Mouse (Mus musculus) CH12.LX (cell line): Measurements from ENCODE around the gene Fbxl18. TPM values are rescaled to one million over a fixed set of nuclear protein-coding genes. Genes with fewer than 3 reads are reported as not detected.

ENCODE experiments used
- DNase-seq: peaks from one replicate; pipeline ENCODE4 v3.0.0-alpha.2; 2013; ENCODE audit errors: extremely low read depth
- H3K27ac ChIP-seq: 2 replicates; pipeline ENCODE4 v1.5.1; 2012; ENCODE audit warnings: low read depth, mild to moderate bottlenecking, control low read depth, moderate library complexity; ENCODE audit not compliant: insufficient read depth
- H3K27me3 ChIP-seq: replicated peaks from 2 replicates; pipeline ENCODE3; 2012; ENCODE audit warnings: inconsistent platforms
- H3K36me3 ChIP-seq, 2 experiments: replicated peaks in 1 of 2; 2 replicates each; pipeline versions ENCODE3 to v1.6.1; 2012; ENCODE audit warnings: inconsistent platforms in 1 of 2, low read length in 1 of 2, mild to moderate bottlenecking in 1 of 2, mixed read lengths in 1 of 2, moderate library complexity in 1 of 2; ENCODE audit not compliant: control insufficient read depth in 1 of 2, insufficient read depth in 1 of 2
- H3K4me1 ChIP-seq, 2 experiments: 2 replicates each; pipeline ENCODE4 v1.6.1; 2012; ENCODE audit warnings: inconsistent platforms in 1 of 2, moderate library complexity in 1 of 2; ENCODE audit not compliant: insufficient read depth in 2 of 2, control insufficient read depth in 1 of 2
- H3K4me2 ChIP-seq: 2 replicates; pipeline ENCODE4 v1.6.1; 2012; ENCODE audit warnings: low read depth, mild to moderate bottlenecking, control low read depth; ENCODE audit not compliant: poor library complexity, insufficient read depth, severe bottlenecking
- H3K4me3 ChIP-seq, 3 experiments: fragments of 150-350 bp in 1 of 3; sonication (generic) in 1 of 3; replicated peaks in 1 of 3; 2 replicates each; pipeline versions ENCODE3 to v1.5.1; 2011 to 2012; ENCODE audit warnings: low read depth in 2 of 3, low read length in 2 of 3, mild to moderate bottlenecking in 2 of 3, moderate library complexity in 2 of 3, control low read depth in 1 of 3, improper control_type of control experiment in 1 of 3, inconsistent platforms in 1 of 3, mixed read lengths in 1 of 3; ENCODE audit not compliant: poor library complexity in 1 of 3
- H3K79me2 ChIP-seq: replicated peaks from 2 replicates; pipeline ENCODE4 v1.6.1; 2012; ENCODE audit warnings: mild to moderate bottlenecking, moderate library complexity; ENCODE audit not compliant: control insufficient read depth, poor library complexity, insufficient read depth, severe bottlenecking; ENCODE audit errors: extremely low read depth
- H3K9ac ChIP-seq: 2 replicates; pipeline ENCODE4 v1.6.1; 2012; ENCODE audit warnings: low read depth, mild to moderate bottlenecking, control low read depth, moderate library complexity; ENCODE audit not compliant: insufficient read depth
- H3K9me3 ChIP-seq: replicated peaks from 2 replicates; pipeline ENCODE3; 2012; ENCODE audit warnings: low read length, inconsistent platforms, mixed read lengths
- BHLHE40 ChIP-seq: IDR thresholded peaks from 2 replicates; pipeline ENCODE4 v1.6.1; 2011; ENCODE audit warnings: mild to moderate bottlenecking, low read depth, low read length, improper control_type of control experiment
- CHD2 ChIP-seq: IDR thresholded peaks from 2 replicates; pipeline ENCODE4 v1.6.1; 2011; ENCODE audit warnings: low read length, improper control_type of control experiment
- CTCF ChIP-seq, 2 experiments: IDR thresholded peaks in 1 of 2; conservative IDR thresholded peaks in 1 of 2; 2 replicates each; pipeline ENCODE4 v1.5.1; 2011 to 2012; ENCODE audit warnings: low read depth in 2 of 2, low read length in 2 of 2, improper control_type of control experiment in 1 of 2, inconsistent platforms in 1 of 2, mild to moderate bottlenecking in 1 of 2, moderate library complexity in 1 of 2
- E2F4 ChIP-seq: IDR thresholded peaks from 2 replicates; pipeline ENCODE4 v1.6.1; 2011; ENCODE audit warnings: low read depth, low read length, improper control_type of control experiment; ENCODE audit not compliant: insufficient replicate concordance
- GABPA ChIP-seq: IDR thresholded peaks from 2 replicates; pipeline ENCODE4 v1.6.1; 2012; ENCODE audit warnings: low read depth, low read length, improper control_type of control experiment, inconsistent platforms; ENCODE audit not compliant: insufficient replicate concordance
- HCFC1 ChIP-seq: IDR thresholded peaks from 2 replicates; pipeline ENCODE4 v1.6.1; 2012; ENCODE audit warnings: low read depth, mild to moderate bottlenecking, inconsistent platforms, low read length, improper control_type of control experiment
- IRF4 ChIP-seq: IDR thresholded peaks from 2 replicates; pipeline ENCODE4 v1.6.1; 2014; ENCODE audit warnings: low read depth, mild to moderate bottlenecking, inconsistent platforms, low read length, improper control_type of control experiment
- MEF2A ChIP-seq: IDR thresholded peaks from 2 replicates; pipeline ENCODE4 v1.6.1; 2014; ENCODE audit warnings: low read depth, mild to moderate bottlenecking, inconsistent platforms, low read length, improper control_type of control experiment, borderline replicate concordance
- MXI1 ChIP-seq: IDR thresholded peaks from 2 replicates; pipeline ENCODE4 v1.6.1; 2011; ENCODE audit warnings: mild to moderate bottlenecking, low read depth, low read length, improper control_type of control experiment
- MYC ChIP-seq: IDR thresholded peaks from 2 replicates; pipeline ENCODE4 v1.6.1; 2011; ENCODE audit warnings: low read depth, mild to moderate bottlenecking, improper control_type of control experiment, low read length
- PAX5 ChIP-seq: IDR thresholded peaks from 2 replicates; pipeline ENCODE4 v1.6.1; 2012; ENCODE audit warnings: low read length, inconsistent platforms, mixed read lengths
- POLR2AphosphoS2 ChIP-seq: IDR thresholded peaks from 2 replicates; pipeline ENCODE4 v1.6.1; 2011; ENCODE audit warnings: low read depth, low read length, improper control_type of control experiment
- RAD21 ChIP-seq: IDR thresholded peaks from 2 replicates; pipeline ENCODE4 v1.6.1; 2011; ENCODE audit warnings: low read depth, mild to moderate bottlenecking, low read length, improper control_type of control experiment, moderate library complexity
- RCOR1 ChIP-seq: conservative IDR thresholded peaks from 2 replicates; pipeline ENCODE4 v1.6.1; 2012; ENCODE audit warnings: low read depth, mild to moderate bottlenecking, inconsistent platforms, low read length, improper control_type of control experiment
- SMC3 ChIP-seq: IDR thresholded peaks from 2 replicates; pipeline ENCODE4 v1.6.1; 2011; ENCODE audit warnings: low read depth, low read length, improper control_type of control experiment
- USF1 ChIP-seq: IDR thresholded peaks from 2 replicates; pipeline ENCODE4 v1.6.1; 2014; ENCODE audit warnings: low read depth, mild to moderate bottlenecking, inconsistent platforms, low read length, improper control_type of control experiment
- ZC3H11A ChIP-seq: IDR thresholded peaks from 2 replicates; pipeline ENCODE4 v1.6.1; 2012; ENCODE audit warnings: low read depth, mild to moderate bottlenecking, inconsistent platforms, low read length, improper control_type of control experiment
- ZKSCAN1 ChIP-seq: IDR thresholded peaks from 2 replicates; pipeline ENCODE4 v1.6.1; 2012; ENCODE audit warnings: low read depth, inconsistent platforms, low read length, improper control_type of control experiment, borderline replicate concordance
- ZMIZ1 ChIP-seq: IDR thresholded peaks from 2 replicates; pipeline ENCODE4 v1.6.1; 2012; ENCODE audit warnings: low read depth, mild to moderate bottlenecking, inconsistent platforms, low read length, improper control_type of control experiment
- ZNF384 ChIP-seq: IDR thresholded peaks from 2 replicates; pipeline ENCODE4 v1.6.1; 2012; ENCODE audit warnings: low read depth, low read length, improper control_type of control experiment, inconsistent platforms
- dilution Hi-C: fragments of 300-500 bp; cut with MboI; formaldehyde crosslinking; loops from 2 replicates; pipeline ENCODE4 v1.14.3; 2020; ENCODE audit warnings: low sequenced_read_pairs; ENCODE audit not compliant: extremely low pct_unique_long_range_greater_than_20kb, extremely low pct_ligation_motif_present
- in situ Hi-C: fragments of 300-500 bp; cut with MboI; formaldehyde crosslinking; loops from 3 replicates; pipeline ENCODE4 v1.14.3; 2019; ENCODE audit warnings: low sequenced_read_pairs, low pct_ligation_motif_present, low pct_unique_long_range_greater_than_20kb, mixed read lengths
- polyA plus RNA-seq: library from polyadenylated mRNA; unstranded; fragments of >175 nt; gene quantifications from 2 replicates; pipeline ENCODE4 v1.2.1, GENCODE M21; 2012; ENCODE audit warnings: low read depth; ENCODE audit not compliant: insufficient read length
- total RNA-seq, 2 experiments: library from RNA; depleted of rRNA; stranded (reverse); fragments of 300-350 nt in 1 of 2; fragments of >200 nt in 1 of 2; gene quantifications; 2 replicates each; pipeline ENCODE4 v1.2.3; 2012 to 2014

Fbxl18 gene
- total and polyA plus RNA-seq, 3 experiments, result 3.7 to 6.4 (median 5.5) TPM

DNA sequence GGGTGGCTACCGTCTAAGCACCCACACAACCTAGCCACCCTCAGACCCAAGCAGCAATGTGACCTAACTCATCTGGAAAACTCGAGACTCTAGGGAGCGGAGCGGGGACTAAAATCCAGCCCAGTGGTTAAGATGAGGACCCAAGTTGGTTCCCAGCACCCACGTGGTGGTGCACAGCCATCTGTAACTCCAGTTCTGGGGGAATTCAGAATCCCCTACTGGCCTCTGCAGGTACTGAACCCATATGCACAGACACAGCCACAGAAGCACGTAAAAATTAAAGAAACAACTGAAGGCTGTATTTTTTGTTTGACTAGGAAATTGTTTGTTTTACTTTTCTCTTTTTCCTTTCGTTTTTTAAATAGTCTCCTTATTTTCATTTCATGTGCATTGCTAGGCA, 21.5 kb downstream of the Fbxl18 start:
- dilution Hi-C loops, result no loop called here

GRCm38 (mm10) chr5:142871765-142872164, 23.5 kb downstream of the Fbxl18 start:
- peaks cover 38 to 84% of the 10 kb centered on the region in 2 experiments for H3K36me3 ChIP-seq
- H3K79me2 ChIP-seq, result no peaks in the 10 kb centered on the region
- no peaks in the 10 kb centered on the region for H3K9me3 ChIP-seq
- dilution Hi-C loops (no loop called here), in situ Hi-C loops (loop anchor here (5.0 to 25.0 kb wide), 3 partner anchors 34 to 359 kb away; no protein-coding TSS in a partner anchor)
- H3K4me3 ChIP-seq, result no peak overlapping the region
- H3K27ac ChIP-seq, result no peak overlapping the region
- TF ChIP-seq ZMIZ1, result no peak
- no peak for TF ChIP-seq GABPA
- no peak for TF ChIP-seq HCFC1
- TF ChIP-seq CTCF (conservative IDR thresholded peaks at IDR 0.05 in 1 of 2, IDR thresholded peaks at IDR 0.05 in 1 of 2; ENCODE audit: low read depth in 2 of 2, low read length in 2 of 2), result no peak
- no peak for TF ChIP-seq BHLHE40
- no peak for TF ChIP-seq RCOR1
- TF ChIP-seq CHD2, result no peak
- TF ChIP-seq MXI1, result no peak
- no peak for TF ChIP-seq E2F4
- no peak for TF ChIP-seq USF1
- no peak for TF ChIP-seq ZKSCAN1
- TF ChIP-seq MYC, result no peak
- no peak for TF ChIP-seq ZNF384
- TF ChIP-seq MEF2A, result no peak
- TF ChIP-seq POLR2AphosphoS2, result no peak
- no peak for TF ChIP-seq RAD21
- TF ChIP-seq ZC3H11A, result no peak
- TF ChIP-seq PAX5, result no peak
- TF ChIP-seq SMC3, result no peak
- no peak for DNase-seq
- no peaks in the 10 kb centered on the region for H3K4me1 ChIP-seq
- no peaks in the 10 kb centered on the region for H3K27me3 ChIP-seq
- H3K9ac ChIP-seq, result no peak overlapping the region
- no peak overlapping the region for H3K4me2 ChIP-seq

More for the DNA sequence above, 21.5 kb downstream of the Fbxl18 start:
- H3K27me3 ChIP-seq, result no peaks in the 10 kb centered on the region
- no peak overlapping the region for H3K4me2 ChIP-seq
- DNase-seq, result no peak
- no peaks in the 10 kb centered on the region for H3K9me3 ChIP-seq
- no peak overlapping the region for H3K9ac ChIP-seq
- peaks cover 0 to 3% of the 10 kb centered on the region in 2 experiments; a peak in 2 of 4 replicates for H3K4me1 ChIP-seq
- in situ Hi-C loops, result loop anchor here (5.0 to 25.0 kb wide), 3 partner anchors 36 to 361 kb away; no protein-coding TSS in a partner anchor
- no peak overlapping the region for H3K4me3 ChIP-seq
- H3K36me3 ChIP-seq, result peaks cover 51 to 86% of the 10 kb centered on the region in 2 experiments
- no peak for TF ChIP-seq IRF4
- no peak for TF ChIP-seq BHLHE40
- TF ChIP-seq ZKSCAN1, result no peak
- no peaks in the 10 kb centered on the region for H3K79me2 ChIP-seq
- no peak overlapping the region for H3K27ac ChIP-seq
